Mouse (Mus musculus) neural tube, embryonic 13.5 days (tissue): ENCODE data around the gene Afg1l. TPM values are rescaled to one million over a fixed set of nuclear protein-coding genes. Genes with fewer than 3 reads are reported as not detected.

Experiments
- ATAC-seq: fragments of 200-750 bp; cut with Nextera tagmentation; 2 replicates; pipeline ENCODE4 v1.8.0; 2017; ENCODE audit warnings: low read depth, mild to moderate bottlenecking, moderate TSS enrichment, moderate library complexity
- H3K27ac ChIP-seq: fragments of 300-500 bp; sonication (generic); replicated peaks from 2 replicates; pipeline ENCODE4 v1.5.1; 2015; ENCODE audit warnings: moderate library complexity, mild to moderate bottlenecking, inconsistent platforms
- H3K27me3 ChIP-seq: fragments of 300-500 bp; sonication (generic); 2 replicates; pipeline ENCODE4 v1.6.1; 2015; ENCODE audit warnings: mild to moderate bottlenecking, inconsistent platforms
- H3K36me3 ChIP-seq: fragments of 300-500 bp; sonication (generic); 2 replicates; pipeline ENCODE4 v1.6.1; 2015; ENCODE audit warnings: mild to moderate bottlenecking, inconsistent platforms
- H3K4me1 ChIP-seq: fragments of 300-500 bp; sonication (generic); replicated peaks from 2 replicates; pipeline ENCODE4 v1.6.1; 2015; ENCODE audit warnings: inconsistent platforms
- H3K4me2 ChIP-seq: fragments of 300-500 bp; sonication (generic); 2 replicates; pipeline ENCODE4 v1.6.1; 2015; ENCODE audit warnings: inconsistent platforms, mild to moderate bottlenecking, moderate library complexity
- H3K4me3 ChIP-seq: fragments of 300-500 bp; sonication (generic); 2 replicates; pipeline ENCODE4 v1.5.1; 2015; ENCODE audit warnings: mild to moderate bottlenecking, inconsistent platforms
- H3K9ac ChIP-seq: fragments of 300-500 bp; sonication (generic); 2 replicates; pipeline ENCODE4 v1.6.1; 2015; ENCODE audit warnings: moderate library complexity, mild to moderate bottlenecking, inconsistent platforms
- H3K9me3 ChIP-seq: fragments of 300-500 bp; sonication (generic); 2 replicates; pipeline ENCODE4 v1.6.1; 2016; ENCODE audit warnings: inconsistent platforms
- WGBS: fragments of 180-500 bp; shearing (Covaris S2); methylation state at CpG from one replicate; pipeline ENCODE4 v1.1.7; 2015; 5-methylcytosine and 5-hydroxymethylcytosine counted together
- polyA plus RNA-seq: library from polyadenylated mRNA; unstranded; fragments of >200 nt; fragmentation: Nextera tagmentation; extraction: Ambion mirVana; gene quantifications from 2 replicates; pipeline ENCODE4 v1.2.1, GENCODE M21; 2015

Gene Afg1l
- polyA plus RNA-seq, 1 experiment from 2014 or later, result 6.5 TPM

- 65% methylated on average over 4 of the region's 4 CpGs for whole genome bisulfite sequencing
- H3K27ac ChIP-seq, result no peak overlapping the region
- ATAC-seq, result no peak
- H3K36me3 ChIP-seq, result no peaks in the 10 kb centered on the region
- no peaks in the 10 kb centered on the region for H3K4me1 ChIP-seq
- H3K4me2 ChIP-seq, result no peak overlapping the region
- H3K9ac ChIP-seq, result no peak overlapping the region
- no peak overlapping the region for H3K4me3 ChIP-seq
- H3K27me3 ChIP-seq, result peaks cover 5% of the 10 kb centered on the region; the same call in 1 of the 2 replicates
- no peaks in the 10 kb centered on the region for H3K9me3 ChIP-seq
These were observed 177.6 kb downstream of the Afg1l start for GRCm38 (mm10) chr10:42300805-42301204.

GRCm38 (mm10) chr10:42299967-42300366 is 178.4 kb downstream of the Afg1l start:
- H3K27ac ChIP-seq, result no peak overlapping the region
- no peak overlapping the region for H3K9ac ChIP-seq
- WGBS, result 63% methylated on average over 7 of the region's 7 CpGs
- peaks cover 5% of the 10 kb centered on the region; the same call in 1 of the 2 replicates for H3K27me3 ChIP-seq
- no peaks in the 10 kb centered on the region for H3K9me3 ChIP-seq
- no peak overlapping the region for H3K4me2 ChIP-seq
- H3K36me3 ChIP-seq, result no peaks in the 10 kb centered on the region
- ATAC-seq, result no peak
- H3K4me3 ChIP-seq, result no peak overlapping the region
- H3K4me1 ChIP-seq, result no peaks in the 10 kb centered on the region

- Histone ChIP-seq H3K27me3 (peaks cover 2% of the 10 kb centered on the region; the same call in 1 of the 2 replicates), H3K9ac (no peak overlapping the region), H3K27ac (no peak overlapping the region), H3K4me1 (no peaks in the 10 kb centered on the region), H3K9me3 (no peaks in the 10 kb centered on the region), H3K4me2 (no peak overlapping the region), H3K36me3 (no peaks in the 10 kb centered on the region), H3K4me3 (no peak overlapping the region)
- ATAC-seq, result no peak
- 81% methylated on average over 6 of the region's 6 CpGs for WGBS
These were observed 178.9 kb downstream of the Afg1l start for GRCm38 (mm10) chr10:42299426-42299825.

- WGBS, result 90% methylated on average over 1 of the region's 1 CpGs
- no peaks in the 10 kb centered on the region for H3K36me3 ChIP-seq
- no peak overlapping the region for H3K4me2 ChIP-seq
- H3K9ac ChIP-seq, result no peak overlapping the region
- no peak overlapping the region for H3K27ac ChIP-seq
- no peaks in the 10 kb centered on the region for H3K4me1 ChIP-seq
- no peak overlapping the region for H3K4me3 ChIP-seq
- no peak for ATAC-seq
- no peaks in the 10 kb centered on the region for H3K27me3 ChIP-seq
- no peaks in the 10 kb centered on the region for H3K9me3 ChIP-seq
These were observed 180.4 kb downstream of the Afg1l start for GRCm38 (mm10) chr10:42297954-42298353.

GRCm38 (mm10) chr10:42297109-42297508 is 181.3 kb downstream of the Afg1l start:
- Histone ChIP-seq H3K9me3 (no peaks in the 10 kb centered on the region), H3K4me1 (no peaks in the 10 kb centered on the region), H3K9ac (no peak overlapping the region), H3K36me3 (no peaks in the 10 kb centered on the region), H3K4me2 (no peak overlapping the region), H3K27ac (no peak overlapping the region), H3K4me3 (no peak overlapping the region), H3K27me3 (no peaks in the 10 kb centered on the region)
- WGBS, result 88% methylated on average over 2 of the region's 2 CpGs
- ATAC-seq, result no peak

GRCm38 (mm10) chr10:42296559-42296958 is 181.8 kb downstream of the Afg1l start:
- ATAC-seq, result no peak

GRCm38 (mm10) chr10:42295028-42295427 is 183.3 kb downstream of the Afg1l start:
- ATAC-seq, result no peak; the same call in 1 of the 2 replicates

More at GRCm38 (mm10) chr10:42296559-42296958, 181.8 kb downstream of the Afg1l start:
- WGBS, result 54% methylated on average over 4 of the region's 4 CpGs
- no peak overlapping the region for H3K4me2 ChIP-seq
- no peak overlapping the region for H3K27ac ChIP-seq
- H3K9ac ChIP-seq, result no peak overlapping the region
- H3K4me1 ChIP-seq, result no peaks in the 10 kb centered on the region
- no peaks in the 10 kb centered on the region for H3K36me3 ChIP-seq
- no peak overlapping the region for H3K4me3 ChIP-seq
- H3K27me3 ChIP-seq, result no peaks in the 10 kb centered on the region
- no peaks in the 10 kb centered on the region for H3K9me3 ChIP-seq

GRCm38 (mm10) chr10:42294392-42294791 is 184.0 kb downstream of the Afg1l start:
- Histone ChIP-seq H3K36me3 (no peaks in the 10 kb centered on the region), H3K27ac (no peak overlapping the region), H3K4me3 (no peak overlapping the region), H3K4me2 (no peak overlapping the region), H3K27me3 (no peaks in the 10 kb centered on the region), H3K4me1 (no peaks in the 10 kb centered on the region), H3K9me3 (no peaks in the 10 kb centered on the region), H3K9ac (no peak overlapping the region)
- no peak for ATAC-seq
- 63% methylated on average over 2 of the region's 2 CpGs for whole genome bisulfite sequencing

More at GRCm38 (mm10) chr10:42295028-42295427, 183.3 kb downstream of the Afg1l start:
- Histone ChIP-seq H3K4me3 (no peak overlapping the region), H3K27me3 (no peaks in the 10 kb centered on the region), H3K9ac (no peak overlapping the region), H3K27ac (no peak overlapping the region), H3K4me1 (no peaks in the 10 kb centered on the region), H3K36me3 (no peaks in the 10 kb centered on the region), H3K4me2 (no peak overlapping the region), H3K9me3 (no peaks in the 10 kb centered on the region)
- WGBS, result 11% methylated on average over 1 of the region's 1 CpGs

GRCm38 (mm10) chr10:42293877-42294276 is 184.5 kb downstream of the Afg1l start:
- no peaks in the 10 kb centered on the region for H3K9me3 ChIP-seq
- WGBS, result 77% methylated on average over 4 of the region's 4 CpGs
- H3K9ac ChIP-seq, result no peak overlapping the region
- H3K27ac ChIP-seq, result no peak overlapping the region
- no peak overlapping the region for H3K4me3 ChIP-seq
- no peaks in the 10 kb centered on the region for H3K27me3 ChIP-seq
- no peaks in the 10 kb centered on the region for H3K4me1 ChIP-seq
- no peaks in the 10 kb centered on the region for H3K36me3 ChIP-seq
- H3K4me2 ChIP-seq, result no peak overlapping the region
- ATAC-seq, result no peak

GRCm38 (mm10) chr10:42291360-42291759 is 187.0 kb downstream of the Afg1l start:
- no peak overlapping the region for H3K4me3 ChIP-seq
- 68% methylated on average over 5 of the region's 5 CpGs for WGBS
- no peak overlapping the region for H3K27ac ChIP-seq
- no peak overlapping the region for H3K9ac ChIP-seq
- no peak for ATAC-seq
- no peak overlapping the region for H3K4me2 ChIP-seq
- H3K27me3 ChIP-seq, result no peaks in the 10 kb centered on the region
- no peaks in the 10 kb centered on the region; the same call in 1 of the 2 replicates for H3K9me3 ChIP-seq
- H3K4me1 ChIP-seq, result no peaks in the 10 kb centered on the region
- H3K36me3 ChIP-seq, result no peaks in the 10 kb centered on the region

GRCm38 (mm10) chr10:42287666-42288065 is 190.7 kb downstream of the Afg1l start:
- Histone ChIP-seq H3K27me3 (no peaks in the 10 kb centered on the region), H3K9me3 (peaks cover 5% of the 10 kb centered on the region), H3K36me3 (no peaks in the 10 kb centered on the region), H3K4me2 (no peak overlapping the region), H3K4me3 (no peak overlapping the region), H3K4me1 (no peaks in the 10 kb centered on the region), H3K9ac (no peak overlapping the region), H3K27ac (no peak overlapping the region)
- 61% methylated on average over 1 of the region's 1 CpGs for WGBS
- ATAC-seq, result no peak

GRCm38 (mm10) chr10:42278307-42278850 is 200.0 kb downstream of the Afg1l start:
- no peak; the same call in 1 of the 2 replicates for ATAC-seq
- Histone ChIP-seq H3K27ac (peak overlapping the region; percentile 98), H3K36me3 (no peaks in the 10 kb centered on the region), H3K27me3 (peaks cover 31% of the 10 kb centered on the region), H3K9me3 (no peaks in the 10 kb centered on the region), H3K4me1 (peaks cover 29% of the 10 kb centered on the region), H3K4me2 (peak overlapping the region; percentile 98), H3K9ac (peak overlapping the region; percentile 72), H3K4me3 (peak overlapping the region; percentile 83)
- WGBS, result 1% methylated on average over 38 of the region's 38 CpGs
